Mouse (Mus musculus) olfactory bulb, adult 2 months (tissue): Measurements from ENCODE around the gene Papss1.

ENCODE experiments used
- CTCF ChIP-seq: fragments of 200-500 bp; IDR thresholded peaks from 2 replicates; pipeline ENCODE4 v1.5.1; 2012; ENCODE audit warnings: low read depth, mild to moderate bottlenecking, low read length, moderate library complexity; ENCODE audit not compliant: insufficient read depth
- POLR2A ChIP-seq: fragments of 200-500 bp; IDR thresholded peaks from 2 replicates; pipeline ENCODE4 v1.6.1; 2012; ENCODE audit warnings: mild to moderate bottlenecking, low read depth, low read length, moderate library complexity; ENCODE audit not compliant: insufficient read depth

GRCm38 (mm10) chr3:131600726-131601125 is 36.2 kb downstream of the Papss1 start:
- TF ChIP-seq CTCF (no peak), POLR2A (no peak)
